ENCODE assay signal across 8 mouse cellular contexts in the genomic region with DNA sequence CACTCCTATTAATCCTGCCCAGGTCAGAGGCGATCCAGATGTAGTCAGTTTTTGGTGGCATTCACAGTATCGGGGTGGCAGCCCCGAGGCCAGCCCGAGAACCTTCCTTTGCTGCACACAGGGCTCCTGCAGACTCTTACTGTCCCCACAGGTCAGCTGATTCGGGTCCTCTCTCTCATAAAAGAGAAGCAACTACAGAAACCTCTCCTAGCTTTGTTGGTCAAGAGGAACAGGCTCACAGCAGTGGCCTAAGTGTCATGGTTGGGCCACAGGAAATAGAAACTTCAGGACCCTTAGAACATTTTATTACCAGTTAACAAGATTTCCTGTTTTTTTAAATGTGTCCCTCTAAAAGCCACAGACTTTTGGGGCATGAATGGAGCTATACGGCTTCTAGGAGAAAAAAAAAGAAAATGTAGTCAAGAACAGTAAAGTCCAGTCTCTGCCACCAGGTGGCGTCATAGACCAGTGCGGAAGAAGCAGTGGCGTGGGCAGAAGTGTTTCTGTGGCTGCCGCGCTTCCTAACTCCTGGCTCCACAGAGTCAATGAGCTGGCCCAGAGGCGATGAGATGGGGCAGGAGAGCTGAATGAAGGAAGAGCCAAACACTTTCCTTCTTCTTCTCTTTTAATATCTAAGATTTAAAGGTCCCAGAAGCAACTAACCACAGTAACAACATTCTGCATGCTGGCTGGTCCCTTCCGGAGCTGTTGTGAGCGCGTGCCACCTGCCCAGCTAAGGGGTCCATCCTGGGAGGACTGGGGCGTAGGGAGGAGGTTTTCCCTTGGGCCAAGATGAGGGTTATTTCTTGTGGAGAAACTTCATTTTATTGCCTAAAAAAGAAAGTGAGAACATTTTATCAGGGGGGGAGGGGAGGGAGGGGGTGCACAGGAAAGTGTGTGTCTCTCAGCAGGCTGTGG. TPM values are rescaled to one million over a fixed set of nuclear protein-coding genes. Genes with fewer than 3 reads are reported as not detected.
DNase-seq lines count a peak whose midpoint lies in the region; ATAC-seq and TF ChIP-seq lines count a peak whose summit lies in the region.

No protein-coding gene starts in this region.

- H3K4me2 ChIP-seq in forebrain, embryonic 16.5 days (ENCODE audit: low read length), result no peak overlapping the region
- H3K4me2 ChIP-seq in neural tube, embryonic 15.5 days, result no peak overlapping the region

- in situ Hi-C loops in ES-E14 (cut with MboI; ENCODE audit: low sequenced_read_pairs in 2 of 2, unreplicated experiment in 2 of 2), result loop anchor here in 1 of 2 experiments (10.0 to 25.0 kb wide), 2 partner anchors 102 to 324 kb away; no protein-coding TSS in a partner anchor

- peak; percentile 85 for TF ChIP-seq CTCF in lung, adult 2 months (IDR thresholded peaks at IDR 0.05; ENCODE audit: insufficient read depth, low read length)

- intact Hi-C loops in heart, postnatal 25 days (cut with DNase I), result loop anchor here (1.0 to 5.0 kb wide), 4 partner anchors 44 to 319 kb away; no protein-coding TSS in a partner anchor

- TF ChIP-seq POLR2A in lung, adult 2 months (IDR thresholded peaks at IDR 0.05; ENCODE audit: borderline replicate concordance, extremely low read depth, low read depth, low read length), result no peak

- peak; percentile 88 for ATAC-seq in cerebellum, adult (ENCODE audit: insufficient number of reproducible peaks, low FRiP score, low TSS enrichment)
- ATAC-seq in forebrain, embryonic 16.5 days, result peak; percentile 72
- peak; percentile 81 for ATAC-seq in neural tube, embryonic 15.5 days (ENCODE audit: low FRiP score)

- peaks cover 3 to 6% of the 10 kb centered on the region in 2 experiments; a peak in 2 of 4 replicates for H3K4me1 ChIP-seq in ES-E14 (ENCODE audit: control insufficient read depth in 2 of 2, insufficient read depth in 2 of 2, low read length in 2 of 2, poor library complexity in 1 of 2)
- no peaks in the 10 kb centered on the region for H3K4me1 ChIP-seq in forebrain, embryonic 16.5 days (replicated peaks; ENCODE audit: control insufficient read depth, insufficient read depth, low read length)
- H3K4me1 ChIP-seq in lung, adult 2 months (ENCODE audit: control insufficient read depth, insufficient read depth, low read length), result no peaks in the 10 kb centered on the region
- 0 out of 2 replicates have a peak, but pooled peaks cover 6% of the 10 kb centered on the region for H3K4me1 ChIP-seq in neural tube, embryonic 15.5 days

- H3K9ac ChIP-seq in ES-E14 (ENCODE audit: insufficient read depth, low read depth, low read length, poor library complexity, severe bottlenecking), result no peak overlapping the region; the same call in 1 of the 2 replicates
- no peak overlapping the region for H3K9ac ChIP-seq in forebrain, embryonic 16.5 days (replicated peaks; ENCODE audit: low read depth, low read length)
- no peak overlapping the region for H3K9ac ChIP-seq in neural tube, embryonic 15.5 days (replicated peaks)

- no peaks in the 10 kb centered on the region for H3K9me3 ChIP-seq in ES-E14 (ENCODE audit: control insufficient read depth, insufficient read depth, low read depth, low read length)
- H3K9me3 ChIP-seq in forebrain, embryonic 16.5 days (ENCODE audit: control insufficient read depth, low read length), result no peaks in the 10 kb centered on the region
- H3K9me3 ChIP-seq in neural tube, embryonic 15.5 days (replicated peaks), result no peaks in the 10 kb centered on the region

- H3K4me3 ChIP-seq in ES-E14 (ENCODE audit: insufficient read depth in 1 of 2, low read depth in 1 of 2, low read length in 2 of 2, poor library complexity in 1 of 2, severe bottlenecking in 1 of 2), result peak overlapping the region in 1 of 2 experiments; percentile 18; a peak in 1 of 4 replicates
- H3K4me3 ChIP-seq in forebrain, embryonic 16.5 days (replicated peaks; ENCODE audit: low read length), result no peak overlapping the region
- H3K4me3 ChIP-seq in lung, adult 2 months (replicated peaks; ENCODE audit: extremely low read depth, low read depth, low read length), result no peak overlapping the region
- no peak overlapping the region for H3K4me3 ChIP-seq in neural tube, embryonic 15.5 days (replicated peaks)

- WGBS in forebrain, embryonic 16.5 days, result 48% methylated on average over 16 of the region's 16 CpGs
- 43% methylated on average over 16 of the region's 16 CpGs for WGBS in lung, adult 2 months
- WGBS in neural tube, embryonic 15.5 days, result 48% methylated on average over 16 of the region's 16 CpGs

- no peaks in the 10 kb centered on the region for H3K27me3 ChIP-seq in forebrain, embryonic 16.5 days (replicated peaks; ENCODE audit: control insufficient read depth, insufficient read depth, low read length)
- H3K27me3 ChIP-seq in neural tube, embryonic 15.5 days (replicated peaks), result no peaks in the 10 kb centered on the region

- H3K27ac ChIP-seq in ES-E14 (ENCODE audit: insufficient read depth, low read depth, low read length, poor library complexity, severe bottlenecking), result no peak overlapping the region
- no peak overlapping the region for H3K27ac ChIP-seq in forebrain, embryonic 16.5 days (ENCODE audit: low read length)
- H3K27ac ChIP-seq in neural tube, embryonic 15.5 days (replicated peaks), result no peak overlapping the region

- peaks cover 17% of the 10 kb centered on the region; the same call in 1 of the 2 replicates for H3K36me3 ChIP-seq in ES-E14 (ENCODE audit: control insufficient read depth, insufficient read depth, low read length, poor library complexity, severe bottlenecking)
- H3K36me3 ChIP-seq in forebrain, embryonic 16.5 days (ENCODE audit: control insufficient read depth, insufficient read depth), result no peaks in the 10 kb centered on the region
- peaks cover 24% of the 10 kb centered on the region for H3K36me3 ChIP-seq in neural tube, embryonic 15.5 days

- DNase-seq in ES-E14 (ENCODE audit: low read depth, low spot score), result peak; percentile 75
- DNase-seq in heart, postnatal 25 days (ENCODE audit: low spot score), result peak; percentile 40
- DNase-seq in layer of hippocampus, adult 11-12 months (ENCODE audit: low spot score), result peak; percentile 87
- peak; percentile 76 for DNase-seq in lung, adult 2 months
- DNase-seq in testis, postnatal 10 days (ENCODE audit: low spot score), result peak; percentile 90

TF ChIP-seq in ES-E14, 5 proteins besides CTCF, POLR2A, EP300 and RAD21:
- TF ChIP-seq MAFK (IDR thresholded peaks at IDR 0.05; ENCODE audit: insufficient read depth, low read depth, low read length) (no peak), ZC3H11A (IDR thresholded peaks at IDR 0.05; ENCODE audit: borderline replicate concordance, low read depth, low read length) (peak; percentile 53; the same call in 1 of the 2 replicates), HCFC1 (IDR thresholded peaks at IDR 0.05; ENCODE audit: borderline replicate concordance, insufficient read depth, low read length) (no peak), CHD2 (IDR thresholded peaks at IDR 0.05; ENCODE audit: low read depth, low read length) (no peak), ZNF384 (IDR thresholded peaks at IDR 0.05; ENCODE audit: low read depth, low read length) (peak; percentile 96)

RNA-seq across cellular contexts. Expression of a gene that starts 42.6 kb away (rescaled TPM):
- total RNA-seq in ES-E14 (2012; rRNA removed), result 652 and 719 TPM in 2 replicates
- polyA plus RNA-seq in forebrain, embryonic 16.5 days (2015; fragmentation: Nextera tagmentation; extraction: Ambion mirVana), result 240 and 244 TPM in 2 replicates
- 100 to 1,000 TPM in 1 of 2 experiments, 10 to 100 TPM in 1; 67.0 to 107 TPM for total RNA-seq in heart, postnatal 25 days (2021)
- 35.8 TPM in 2 replicates for polyA plus RNA-seq in lung, adult 2 months (2012; rRNA removed)
- 203 and 231 TPM in 2 replicates for polyA plus RNA-seq in neural tube, embryonic 15.5 days (2015; fragmentation: Nextera tagmentation; extraction: Ambion mirVana)

Comparison
In these comparisons a context has a peak if more than half of its experiments do, and no peak if none do; other contexts are left out.
1. DNase-seq: peak in every context shown above with its lines; median percentile 90 in testis, postnatal 10 days; 87 in layer of hippocampus, adult 11-12 months; 76 in lung, adult 2 months; 75 in ES-E14; 40 in heart, postnatal 25 days.